Mouse (Mus musculus) spleen, postnatal 36 days (tissue): ENCODE measurements around the gene Nav2.

Experiments used
- DNase-seq, 2 experiments: peaks; one replicate each; pipeline ENCODE4 v3.0.0; 2022; ENCODE audit warnings: low spot score in 2 of 2, mixed read lengths in 1 of 2

The Nav2 gene

GRCm38 (mm10) chr7:49094531-49094930 lies 186.0 kb downstream of the Nav2 start:
- no peak for DNase-seq

GRCm38 (mm10) chr7:49101291-49101690 lies 192.8 kb downstream of the Nav2 start:
- no peak for DNase-seq

GRCm38 (mm10) chr7:49102223-49102622 lies 193.7 kb downstream of the Nav2 start:
- DNase-seq: no peak

GRCm38 (mm10) chr7:49104376-49104775 lies 195.9 kb downstream of the Nav2 start:
- DNase-seq: no peak

DNA sequence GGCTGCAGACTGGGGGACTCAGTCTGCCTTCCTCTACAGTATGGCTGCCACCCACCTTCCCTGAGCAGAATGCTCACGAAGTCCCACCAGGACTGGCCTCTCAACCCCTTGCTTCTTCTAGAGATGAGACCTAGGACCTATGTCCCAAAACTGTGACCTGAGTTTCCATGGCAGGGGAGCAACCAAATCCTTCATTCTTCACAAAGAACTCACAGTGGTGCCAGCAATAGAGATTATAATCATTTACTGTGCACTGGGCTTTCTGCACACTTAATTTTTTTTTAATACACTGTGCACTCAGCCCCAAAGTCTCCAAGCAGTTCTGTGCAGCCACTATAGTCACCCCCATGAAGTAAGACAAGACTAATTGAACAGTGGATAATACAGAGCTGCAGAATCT lies 196.3 kb downstream of the Nav2 start:
- no peak for DNase-seq

DNA sequence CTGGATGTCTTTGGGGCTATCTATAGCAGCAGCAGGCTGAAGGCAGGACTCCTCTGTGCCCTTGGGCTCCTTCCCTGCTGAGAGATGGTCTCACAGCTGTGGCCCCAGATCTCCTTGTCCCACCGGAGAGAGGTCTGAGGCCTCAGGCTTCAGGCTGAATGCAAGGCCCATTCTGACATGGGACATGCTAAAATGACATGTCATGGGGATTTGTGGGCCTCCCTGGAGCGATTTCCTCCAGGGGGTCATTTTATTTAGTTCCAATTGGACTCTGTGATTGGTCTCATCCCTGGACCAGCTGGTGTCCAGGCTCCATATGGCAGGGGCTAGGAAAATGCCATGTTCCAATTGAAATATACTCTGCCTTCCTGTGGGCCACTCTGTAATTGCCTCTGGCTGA lies 197.0 kb downstream of the Nav2 start:
- no peak for DNase-seq

GRCm38 (mm10) chr7:49108076-49108475 lies 199.6 kb downstream of the Nav2 start:
- no peak for DNase-seq

GRCm38 (mm10) chr7:49119016-49119415 lies 210.5 kb downstream of the Nav2 start:
- no peak for DNase-seq

- no peak for DNase-seq
These were observed 211.4 kb downstream of the Nav2 start for GRCm38 (mm10) chr7:49119794-49120487.

DNA sequence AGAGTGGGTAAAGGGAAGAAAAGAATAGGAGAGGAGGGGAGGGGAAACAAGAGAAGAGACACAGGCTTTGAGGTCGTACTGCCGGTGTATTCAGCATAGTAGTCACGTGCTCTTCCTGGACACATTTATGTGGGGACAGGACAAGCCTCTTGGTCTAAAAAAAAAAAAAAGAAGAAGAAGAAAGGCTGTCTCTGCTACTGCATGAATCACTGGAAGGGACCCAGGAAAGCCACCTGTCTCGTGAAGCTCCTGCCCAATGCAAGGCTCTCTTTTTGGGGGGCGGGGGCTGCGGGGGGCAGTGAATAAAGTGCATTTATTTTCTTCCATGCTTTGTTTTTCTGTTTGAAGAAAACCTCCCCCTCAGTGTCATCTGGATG lies 212.0 kb downstream of the Nav2 start:
- DNase-seq: no peak

DNA sequence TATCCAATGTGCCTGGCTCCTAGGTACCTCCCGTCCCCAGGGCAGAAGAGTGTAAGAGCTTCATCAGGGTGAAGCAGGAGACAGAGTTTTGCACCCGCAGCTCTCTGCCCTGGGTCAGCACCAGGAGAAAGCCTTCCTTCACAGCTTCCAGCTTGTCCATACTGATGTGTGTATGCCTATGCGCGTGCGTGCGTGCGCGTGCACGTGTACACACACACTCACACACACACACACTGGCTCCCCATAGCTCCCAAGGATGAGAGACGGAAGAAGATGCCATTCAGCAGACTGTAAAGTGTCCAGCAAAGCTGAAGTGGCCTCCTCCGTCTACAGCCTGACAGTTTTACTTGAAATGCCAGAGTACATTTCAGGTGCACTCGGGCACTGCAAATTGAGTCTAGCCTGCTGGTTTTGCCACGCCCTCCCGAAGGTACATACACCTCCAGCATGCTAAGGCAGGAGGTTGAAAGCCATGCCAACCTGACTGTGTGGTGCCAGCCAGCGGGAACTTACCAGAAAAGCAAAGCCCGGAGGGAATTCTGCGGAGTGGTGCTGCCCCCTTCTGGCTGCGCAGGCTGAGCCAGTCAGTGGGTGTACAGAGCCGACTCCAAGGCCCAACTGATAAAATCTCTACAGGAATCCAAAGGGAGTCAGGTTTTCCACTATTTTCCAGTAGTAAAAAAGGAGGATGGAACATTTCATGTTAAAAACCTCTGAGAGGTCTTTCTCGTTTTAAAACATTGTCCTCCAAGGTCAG lies 212.6 kb downstream of the Nav2 start:
- peak; percentile 47 to 50 for DNase-seq

- DNase-seq: no peak
These were observed 214.0 kb downstream of the Nav2 start for GRCm38 (mm10) chr7:49122498-49122897.

DNA sequence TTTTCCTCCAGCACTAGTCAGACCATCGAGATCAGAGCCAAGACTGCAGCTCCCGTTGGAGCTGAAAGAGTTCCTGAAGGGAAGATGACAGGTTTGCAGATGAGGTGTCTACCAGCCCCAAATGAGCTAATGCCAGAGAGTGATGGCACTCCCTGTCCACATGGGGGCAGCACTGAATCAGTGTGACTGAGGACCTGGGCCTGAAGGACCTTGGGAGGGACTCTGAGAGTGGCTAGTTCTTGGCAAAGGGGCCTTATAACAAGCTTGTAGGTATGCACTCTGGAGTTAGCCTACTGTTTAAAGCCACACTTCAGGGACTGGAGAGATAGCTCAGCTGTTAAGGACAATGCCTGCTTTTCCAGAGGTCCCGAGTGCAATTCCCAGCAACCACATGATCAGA lies 217.0 kb downstream of the Nav2 start:
- peak in 1 of 2 experiments; percentile 27 for DNase-seq

DNA sequence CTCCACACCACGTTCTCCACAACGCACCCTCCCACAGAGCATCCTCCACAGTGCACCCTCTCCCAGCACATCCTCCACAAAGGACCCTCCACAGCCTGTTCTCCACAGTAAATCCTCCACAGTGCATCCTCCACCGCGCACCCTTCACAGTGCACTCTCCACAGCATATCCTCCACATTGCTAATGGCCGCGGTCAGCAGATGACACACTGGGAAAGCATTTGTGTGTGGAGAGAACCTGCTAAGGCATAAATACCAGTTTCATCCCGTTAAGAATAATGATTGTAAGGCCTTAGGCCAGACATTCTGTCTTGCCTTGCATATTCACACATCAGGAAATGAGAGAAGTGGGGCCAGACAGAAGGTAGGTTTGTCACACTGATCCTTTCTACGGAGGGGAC lies 219.7 kb downstream of the Nav2 start:
- no peak for DNase-seq

DNA sequence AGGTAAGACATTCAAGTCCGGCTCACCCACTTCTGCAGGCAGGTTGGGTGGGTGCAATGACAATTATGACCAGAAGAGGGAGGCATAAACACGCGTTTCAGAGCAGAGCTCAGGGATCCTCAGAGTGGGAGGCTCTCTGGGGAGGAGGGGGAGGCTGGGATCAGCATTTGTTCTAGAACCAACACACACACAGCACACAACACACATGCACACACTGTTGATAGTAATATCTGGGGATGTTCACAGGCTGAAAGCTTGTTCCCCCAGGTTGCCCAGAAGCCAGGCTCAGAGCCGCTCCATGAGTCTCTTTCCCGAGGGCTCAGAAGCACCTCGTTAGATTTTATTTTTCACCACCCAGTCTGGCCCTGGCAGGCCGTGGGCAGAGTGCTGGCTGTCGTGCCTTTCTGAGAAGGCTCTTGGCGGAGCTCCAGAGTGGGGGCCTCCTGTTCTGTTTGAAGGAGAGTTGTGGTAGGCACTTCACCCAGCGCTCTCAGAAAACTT lies 224.4 kb downstream of the Nav2 start:
- DNase-seq: peak; percentile 31

- no peak for DNase-seq
These were observed 225.9 kb downstream of the Nav2 start for GRCm38 (mm10) chr7:49134396-49134795.

GRCm38 (mm10) chr7:49139762-49140161 lies 231.2 kb downstream of the Nav2 start:
- no peak for DNase-seq

- no peak for DNase-seq
These were observed 235.4 kb downstream of the Nav2 start for GRCm38 (mm10) chr7:49143966-49144365.

DNA sequence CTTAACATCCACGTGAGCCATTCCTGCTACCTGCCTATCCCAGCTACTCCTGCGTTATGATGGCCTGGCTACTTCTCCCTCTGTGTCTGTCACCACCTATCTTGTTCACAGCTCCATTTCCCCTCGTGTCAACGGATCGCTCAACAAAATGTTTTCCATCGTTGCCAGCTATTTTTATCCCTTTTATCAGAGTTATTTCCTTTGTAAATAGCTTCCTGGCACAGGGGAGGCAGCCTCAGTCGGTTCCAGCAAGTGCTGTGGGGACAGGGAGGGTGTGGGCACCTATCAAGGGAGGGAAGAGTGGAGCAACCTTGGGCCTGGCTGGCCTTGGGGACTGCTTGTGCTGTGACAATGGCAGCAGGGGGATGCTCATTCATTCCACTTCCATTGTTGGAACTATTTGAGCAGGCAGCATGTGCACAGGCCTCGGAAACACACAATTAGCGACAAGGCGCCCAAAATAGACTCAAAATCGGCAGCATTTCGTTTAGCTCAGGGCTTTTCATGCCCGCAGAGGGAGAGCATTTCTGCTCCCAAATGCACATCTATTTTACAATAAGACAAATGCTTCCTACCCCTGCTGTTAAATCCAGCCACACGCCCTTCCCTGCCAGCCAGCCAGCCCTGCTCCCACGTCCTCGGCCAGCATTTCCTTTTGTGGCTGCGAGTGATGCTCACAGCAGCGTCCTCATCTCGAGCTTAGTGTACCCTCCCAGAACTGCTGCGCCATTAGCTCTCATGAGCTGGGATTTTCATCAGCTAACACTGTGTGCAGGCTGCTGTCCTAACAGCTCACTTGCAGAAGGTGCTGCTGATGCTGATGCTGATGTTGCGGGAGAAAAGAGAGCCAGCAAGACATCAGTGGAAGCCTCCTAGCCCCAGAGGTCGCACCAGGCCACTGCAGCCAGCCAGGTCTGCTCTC lies 237.5 kb downstream of the Nav2 start:
- no peak for DNase-seq

DNA sequence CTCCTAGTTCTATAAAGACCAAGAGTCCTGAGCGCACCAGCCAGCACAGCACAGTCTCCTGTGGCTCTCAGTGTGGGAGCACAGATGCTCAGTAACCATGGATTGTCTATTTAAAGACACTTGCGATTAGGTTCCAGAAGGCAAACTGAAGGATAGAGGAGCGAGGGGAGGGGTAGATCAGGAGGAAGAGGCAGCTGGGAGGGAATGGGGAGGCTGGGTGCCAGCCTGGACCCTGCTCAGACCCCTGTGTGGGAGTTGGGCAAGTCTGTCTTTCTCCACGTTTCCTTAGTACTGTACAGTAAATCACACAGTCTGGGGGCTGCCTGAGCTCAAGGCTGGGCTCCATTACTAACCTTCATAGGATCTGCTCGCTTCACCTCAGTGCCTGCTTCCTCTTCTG lies 243.8 kb downstream of the Nav2 start:
- DNase-seq: no peak

DNA sequence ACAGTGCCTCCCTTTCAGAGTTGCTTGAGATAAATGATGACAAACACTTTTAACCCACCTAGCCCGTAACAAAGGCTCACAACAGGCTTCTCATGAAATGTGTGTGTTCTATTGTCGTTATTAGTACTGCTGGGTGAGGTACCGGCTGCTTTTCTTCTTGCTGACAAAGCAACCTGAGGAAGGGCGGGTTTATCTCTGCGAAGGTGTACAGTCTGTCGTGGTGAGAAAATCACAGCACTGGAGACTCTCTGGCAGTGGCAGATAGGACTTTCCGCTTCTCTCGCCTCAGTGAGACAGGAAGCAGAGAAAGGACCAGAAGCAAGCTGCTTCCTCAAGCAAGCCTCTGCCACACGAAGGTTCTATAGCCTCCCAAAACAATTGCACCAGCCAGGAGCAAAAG lies 244.2 kb downstream of the Nav2 start:
- no peak for DNase-seq
